Mouse (Mus musculus) embryo, embryonic 10 days (tissue): ENCODE data around the gene Usp50.

Experiments used
- DNase-seq: peaks from one replicate; pipeline ENCODE4 v3.0.0-alpha.2; 2015; ENCODE audit warnings: low spot score

The Usp50 gene

GRCm38 (mm10) chr2:126740314-126740713 lies 43.0 kb downstream of the Usp50 start:
- DNase-seq, result no peak

- no peak for DNase-seq
Measured at GRCm38 (mm10) chr2:126735339-126736073, 47.8 kb downstream of the Usp50 start.

- no peak for DNase-seq
Measured at GRCm38 (mm10) chr2:126730502-126730901, 52.8 kb downstream of the Usp50 start.

GRCm38 (mm10) chr2:126729207-126729606 lies 54.1 kb downstream of the Usp50 start:
- DNase-seq, result no peak

GRCm38 (mm10) chr2:126712950-126713349 lies 70.3 kb downstream of the Usp50 start:
- no peak for DNase-seq

- DNase-seq, result no peak
Measured at GRCm38 (mm10) chr2:126712526-126712925, 70.7 kb downstream of the Usp50 start.

- no peak for DNase-seq
Measured at GRCm38 (mm10) chr2:126708361-126708760, 74.9 kb downstream of the Usp50 start.

GRCm38 (mm10) chr2:126707438-126707779 lies 75.9 kb downstream of the Usp50 start:
- DNase-seq, result no peak

- DNase-seq, result peak; percentile 100
Measured at GRCm38 (mm10) chr2:126706759-126707437, 76.4 kb downstream of the Usp50 start, which contains the start of gene Usp8. Gene Usp8, plus strand, starts transcription at chr2:126707328.

- DNase-seq, result no peak
Measured at GRCm38 (mm10) chr2:126695285-126695684, 88.0 kb downstream of the Usp50 start.

- DNase-seq, result no peak
Measured at GRCm38 (mm10) chr2:126691290-126691689, 92.0 kb downstream of the Usp50 start.

GRCm38 (mm10) chr2:126682937-126683336 lies 100.3 kb downstream of the Usp50 start:
- no peak for DNase-seq

- no peak for DNase-seq
Measured at GRCm38 (mm10) chr2:126682333-126682732, 100.9 kb downstream of the Usp50 start.

- no peak for DNase-seq
Measured at GRCm38 (mm10) chr2:126677366-126677765, 105.9 kb downstream of the Usp50 start.

- DNase-seq, result peak; percentile 11
Measured at GRCm38 (mm10) chr2:126676122-126676515, 107.2 kb downstream of the Usp50 start, which contains the start of gene Gabpb1. Gene Gabpb1, minus strand, starts transcription at chr2:126676337.

- DNase-seq, result peak; percentile 91
Measured at GRCm38 (mm10) chr2:126675169-126676121, 107.8 kb downstream of the Usp50 start.

GRCm38 (mm10) chr2:126674441-126675168 lies 108.7 kb downstream of the Usp50 start:
- DNase-seq, result peak; percentile 53

- DNase-seq, result peak; percentile 8
Measured at GRCm38 (mm10) chr2:126673317-126674242, 109.7 kb downstream of the Usp50 start.

GRCm38 (mm10) chr2:126668621-126669252 lies 114.5 kb downstream of the Usp50 start:
- no peak for DNase-seq

GRCm38 (mm10) chr2:126665984-126666383 lies 117.3 kb downstream of the Usp50 start:
- DNase-seq, result no peak
